Mouse (Mus musculus) midbrain, embryonic 12.5 days (tissue): ENCODE measurements around the gene Gart. TPM values are rescaled to one million over a fixed set of nuclear protein-coding genes. Genes with fewer than 3 reads are reported as not detected.

ENCODE experiments used
- ATAC-seq: fragments of 200-750 bp; cut with Nextera tagmentation; 2 replicates; pipeline ENCODE4 v1.8.0; 2017; ENCODE audit warnings: low read depth, moderate TSS enrichment, moderate library complexity; ENCODE audit not compliant: low FRiP score
- H3K27ac ChIP-seq: fragments of 300-500 bp; sonication (generic); replicated peaks from 2 replicates; pipeline ENCODE4 v1.5.1; 2016; ENCODE audit warnings: mild to moderate bottlenecking
- H3K27me3 ChIP-seq: fragments of 300-500 bp; sonication (generic); 2 replicates; pipeline ENCODE4 v1.6.1; 2016; ENCODE audit warnings: mild to moderate bottlenecking
- H3K36me3 ChIP-seq: fragments of 300-500 bp; sonication (generic); 2 replicates; pipeline ENCODE4 v1.6.1; 2016
- H3K4me1 ChIP-seq: fragments of 300-500 bp; sonication (generic); 2 replicates; pipeline ENCODE4 v1.6.1; 2016
- H3K4me2 ChIP-seq: fragments of 300-500 bp; sonication (generic); replicated peaks from 2 replicates; pipeline ENCODE4 v1.6.1; 2016; ENCODE audit warnings: mild to moderate bottlenecking, moderate library complexity
- H3K4me3 ChIP-seq: fragments of 300-500 bp; sonication (generic); 2 replicates; pipeline ENCODE4 v1.5.1; 2016; ENCODE audit warnings: mild to moderate bottlenecking
- H3K9ac ChIP-seq: fragments of 300-500 bp; sonication (generic); replicated peaks from 2 replicates; pipeline ENCODE4 v1.6.1; 2016; ENCODE audit warnings: mild to moderate bottlenecking, moderate library complexity
- H3K9me3 ChIP-seq: fragments of 300-500 bp; sonication (generic); 2 replicates; pipeline ENCODE4 v1.6.1; 2016; ENCODE audit warnings: mild to moderate bottlenecking
- WGBS: fragments of 180-500 bp; shearing (Covaris S2); methylation state at CpG from one replicate; pipeline ENCODE4 v1.1.7; 2016; 5-methylcytosine and 5-hydroxymethylcytosine counted together
- polyA plus RNA-seq: library from polyadenylated mRNA; unstranded; fragments of >200 nt; fragmentation: Nextera tagmentation; extraction: Ambion mirVana; gene quantifications from 2 replicates; pipeline ENCODE4 v1.2.1, GENCODE M21; 2016

Gene Gart
- polyA plus RNA-seq, 1 experiment from 2014 or later = 100 TPM

DNA sequence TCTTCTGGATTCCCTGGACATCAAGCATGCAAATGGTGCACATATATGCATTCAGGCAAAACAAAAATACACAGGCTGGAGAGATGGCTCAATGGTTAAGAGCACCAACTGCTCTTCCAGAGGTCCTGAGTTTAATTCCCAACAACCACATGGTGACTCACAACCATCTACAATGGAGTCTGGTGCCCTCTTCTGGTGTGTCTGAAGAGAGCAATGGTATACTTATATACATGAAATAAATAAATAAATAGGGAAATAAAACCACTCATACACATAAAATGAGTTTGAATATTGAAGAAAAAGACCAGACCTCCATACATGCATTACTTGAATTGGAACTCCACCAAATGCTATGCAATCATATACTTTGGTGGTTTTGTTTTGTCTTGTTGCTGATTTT, 47.5 kb downstream of the Gart start:
- Histone ChIP-seq H3K4me2 (no peak overlapping the region), H3K27ac (no peak overlapping the region), H3K9ac (no peak overlapping the region), H3K36me3 (no peaks in the 10 kb centered on the region), H3K4me1 (peaks cover 13% of the 10 kb centered on the region), H3K27me3 (peaks cover 12% of the 10 kb centered on the region), H3K9me3 (no peaks in the 10 kb centered on the region), H3K4me3 (no peak overlapping the region)
- ATAC-seq = no peak

GRCm38 (mm10) chr16:91597672-91598010, 49.1 kb downstream of the Gart start, which contains the start of gene Tmem50b:
TSS of gene Tmem50b (minus strand) at chr16:91597800.
- Histone ChIP-seq H3K27me3 (peaks cover 12% of the 10 kb centered on the region), H3K9ac (peak within 1 kb of the TSS; percentile 82), H3K4me3 (peak within 1 kb of the TSS; percentile 84), H3K36me3 (no peaks in the 10 kb centered on the region), H3K4me1 (peaks cover 13% of the 10 kb centered on the region), H3K27ac (peak within 1 kb of the TSS; percentile 58), H3K9me3 (no peaks in the 10 kb centered on the region), H3K4me2 (peak within 1 kb of the TSS; percentile 87)
- WGBS = under 1% methylated on average over 29 of the region's 34 CpGs
- ATAC-seq = peak; percentile 99

DNA sequence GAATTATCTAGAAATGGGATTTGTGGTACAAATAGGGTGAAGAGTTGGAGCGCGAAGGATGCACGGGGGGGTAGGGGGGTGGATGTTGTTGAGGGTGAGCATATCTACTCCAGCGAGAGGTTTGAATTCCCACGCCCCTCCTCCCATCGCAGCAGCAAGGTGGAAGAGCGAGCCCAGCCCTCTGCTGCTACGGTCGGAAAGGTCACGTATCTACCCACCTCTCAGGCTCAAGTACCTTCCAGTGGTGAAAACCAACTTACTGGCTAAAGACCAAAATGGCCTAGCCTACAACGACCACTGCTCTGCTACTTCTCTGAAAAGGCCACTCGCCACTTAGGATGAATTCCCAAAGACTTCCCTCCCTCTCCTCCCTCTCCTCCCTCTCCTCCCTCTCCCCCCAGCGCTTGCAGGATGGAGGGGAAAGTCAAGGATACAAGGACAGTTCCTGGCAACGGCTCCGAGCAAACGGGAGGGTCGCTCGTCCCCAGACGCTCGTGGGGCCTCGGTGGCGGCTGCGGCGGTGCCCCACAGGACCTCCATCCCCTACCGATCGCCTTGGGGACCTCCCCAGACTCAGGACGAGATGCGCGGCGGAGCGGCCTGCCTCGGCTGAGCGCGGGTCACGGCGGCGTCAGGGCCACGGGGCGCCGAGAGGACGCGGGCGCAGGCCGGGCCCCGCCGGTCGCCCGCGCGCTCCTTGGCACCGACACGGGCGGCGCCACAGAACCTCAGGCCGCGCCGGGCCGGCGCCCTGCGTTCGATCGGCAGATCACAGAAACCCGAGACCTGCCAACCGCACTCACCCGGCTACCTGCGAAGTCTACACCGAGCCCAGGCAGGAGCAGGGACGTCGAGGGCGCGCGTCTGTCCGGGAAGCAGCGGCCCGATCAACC, 49.7 kb downstream of the Gart start:
- Histone ChIP-seq H3K4me3 (peak overlapping the region; percentile 84), H3K4me2 (peak overlapping the region; percentile 87), H3K36me3 (no peaks in the 10 kb centered on the region), H3K4me1 (peaks cover 13% of the 10 kb centered on the region), H3K9ac (peak overlapping the region; percentile 82), H3K27ac (peak overlapping the region; percentile 58), H3K27me3 (peaks cover 11% of the 10 kb centered on the region), H3K9me3 (no peaks in the 10 kb centered on the region)
- no peak for ATAC-seq
- under 1% methylated on average over 69 of the region's 75 CpGs for WGBS

DNA sequence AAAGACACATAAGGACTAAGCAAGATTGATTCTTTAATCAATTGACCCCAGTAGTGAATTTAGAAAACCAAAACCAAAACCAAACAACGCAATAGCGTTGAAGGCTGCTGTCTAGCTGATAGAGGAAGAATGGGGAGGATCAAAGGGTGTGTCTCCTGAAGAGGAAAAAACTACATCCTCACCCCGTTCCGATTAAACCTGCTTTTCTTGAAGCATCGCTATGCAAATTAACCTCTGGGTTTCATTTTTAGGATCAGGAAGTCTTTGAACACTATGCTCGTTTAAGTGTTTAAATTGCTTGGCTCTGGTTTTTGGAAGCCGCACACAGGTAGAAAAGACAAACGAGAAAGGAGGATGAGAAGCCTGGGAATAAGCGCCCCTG, 50.4 kb downstream of the Gart start:
- H3K27ac ChIP-seq = no peak overlapping the region
- peak overlapping the region; percentile 84 for H3K4me3 ChIP-seq
- H3K4me2 ChIP-seq = peak overlapping the region; percentile 87
- no peaks in the 10 kb centered on the region for H3K9me3 ChIP-seq
- ATAC-seq = no peak
- peaks cover 13% of the 10 kb centered on the region for H3K4me1 ChIP-seq
- H3K9ac ChIP-seq = peak overlapping the region; percentile 82; the same call in 1 of the 2 replicates
- 19% methylated on average over 9 of the region's 9 CpGs for WGBS
- peaks cover 9% of the 10 kb centered on the region for H3K27me3 ChIP-seq
- H3K36me3 ChIP-seq = no peaks in the 10 kb centered on the region

GRCm38 (mm10) chr16:91595076-91595475, 51.7 kb downstream of the Gart start:
- ATAC-seq = no peak

DNA sequence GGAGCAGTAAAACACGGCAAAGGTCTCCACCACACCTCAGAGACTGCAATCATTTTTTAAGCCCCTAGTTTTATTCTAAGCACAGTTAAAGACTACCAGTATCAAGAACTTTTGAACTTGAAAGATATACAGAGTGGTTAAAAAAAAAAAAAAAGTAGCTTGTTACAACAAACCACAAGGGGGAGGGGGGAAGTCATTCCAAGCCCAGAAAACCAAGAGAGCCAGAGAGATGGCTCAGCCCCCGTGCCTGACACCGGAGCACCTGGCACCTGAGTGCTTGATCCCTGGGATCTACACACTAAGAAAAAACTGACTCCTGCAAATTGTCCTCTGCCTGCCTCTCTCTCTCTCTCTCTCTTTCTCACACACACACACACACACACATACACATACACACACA, 53.5 kb downstream of the Gart start:
- no peak overlapping the region for H3K4me3 ChIP-seq
- peaks cover 13% of the 10 kb centered on the region for H3K4me1 ChIP-seq
- H3K27ac ChIP-seq = no peak overlapping the region
- 87% methylated on average over 3 of the region's 3 CpGs for WGBS
- H3K9me3 ChIP-seq = no peaks in the 10 kb centered on the region
- no peaks in the 10 kb centered on the region for H3K36me3 ChIP-seq
- no peaks in the 10 kb centered on the region for H3K27me3 ChIP-seq
- no peak overlapping the region for H3K4me2 ChIP-seq
- no peak for ATAC-seq
- H3K9ac ChIP-seq = no peak overlapping the region

More at GRCm38 (mm10) chr16:91595076-91595475, 51.7 kb downstream of the Gart start:
- WGBS = 89% methylated on average over 6 of the region's 6 CpGs
- peaks cover 13% of the 10 kb centered on the region for H3K4me1 ChIP-seq
- peaks cover 9% of the 10 kb centered on the region for H3K27me3 ChIP-seq
- no peaks in the 10 kb centered on the region for H3K36me3 ChIP-seq
- H3K4me3 ChIP-seq = no peak overlapping the region
- H3K4me2 ChIP-seq = no peak overlapping the region
- no peaks in the 10 kb centered on the region for H3K9me3 ChIP-seq
- no peak overlapping the region for H3K27ac ChIP-seq
- no peak overlapping the region for H3K9ac ChIP-seq

GRCm38 (mm10) chr16:91592162-91592561, 54.6 kb downstream of the Gart start:
- 76% methylated on average over 8 of the region's 8 CpGs for WGBS
- Histone ChIP-seq H3K9me3 (no peaks in the 10 kb centered on the region), H3K36me3 (no peaks in the 10 kb centered on the region), H3K4me1 (peaks cover 10% of the 10 kb centered on the region), H3K27me3 (no peaks in the 10 kb centered on the region), H3K27ac (no peak overlapping the region), H3K4me2 (no peak overlapping the region), H3K4me3 (no peak overlapping the region), H3K9ac (no peak overlapping the region)
- no peak for ATAC-seq

GRCm38 (mm10) chr16:91588703-91589102, 58.0 kb downstream of the Gart start:
- no peak for ATAC-seq
- 90% methylated on average over 3 of the region's 3 CpGs for WGBS
- H3K27me3 ChIP-seq = no peaks in the 10 kb centered on the region

GRCm38 (mm10) chr16:91587730-91588453, 58.9 kb downstream of the Gart start:
- WGBS = 64% methylated on average over 6 of the region's 6 CpGs
- no peak for ATAC-seq

More at GRCm38 (mm10) chr16:91588703-91589102, 58.0 kb downstream of the Gart start:
- H3K4me1 ChIP-seq = no peaks in the 10 kb centered on the region
- H3K4me2 ChIP-seq = no peak overlapping the region
- H3K4me3 ChIP-seq = no peak overlapping the region
- H3K36me3 ChIP-seq = peaks cover 17% of the 10 kb centered on the region; the same call in 1 of the 2 replicates
- H3K9me3 ChIP-seq = no peaks in the 10 kb centered on the region
- H3K9ac ChIP-seq = no peak overlapping the region
- no peak overlapping the region for H3K27ac ChIP-seq

GRCm38 (mm10) chr16:91586244-91586643, 60.5 kb downstream of the Gart start:
- H3K4me1 ChIP-seq = no peaks in the 10 kb centered on the region
- no peak overlapping the region for H3K9ac ChIP-seq
- no peak for ATAC-seq
- H3K27me3 ChIP-seq = no peaks in the 10 kb centered on the region
- 94% methylated on average over 6 of the region's 6 CpGs for WGBS
- H3K4me2 ChIP-seq = no peak overlapping the region
- no peak overlapping the region for H3K4me3 ChIP-seq
- peaks cover 25% of the 10 kb centered on the region for H3K36me3 ChIP-seq
- no peaks in the 10 kb centered on the region for H3K9me3 ChIP-seq
- H3K27ac ChIP-seq = no peak overlapping the region

More at GRCm38 (mm10) chr16:91587730-91588453, 58.9 kb downstream of the Gart start:
- Histone ChIP-seq H3K4me1 (no peaks in the 10 kb centered on the region), H3K4me3 (no peak overlapping the region), H3K9me3 (no peaks in the 10 kb centered on the region), H3K27me3 (no peaks in the 10 kb centered on the region), H3K36me3 (peaks cover 19% of the 10 kb centered on the region; the same call in 1 of the 2 replicates), H3K9ac (no peak overlapping the region), H3K4me2 (no peak overlapping the region), H3K27ac (no peak overlapping the region)

DNA sequence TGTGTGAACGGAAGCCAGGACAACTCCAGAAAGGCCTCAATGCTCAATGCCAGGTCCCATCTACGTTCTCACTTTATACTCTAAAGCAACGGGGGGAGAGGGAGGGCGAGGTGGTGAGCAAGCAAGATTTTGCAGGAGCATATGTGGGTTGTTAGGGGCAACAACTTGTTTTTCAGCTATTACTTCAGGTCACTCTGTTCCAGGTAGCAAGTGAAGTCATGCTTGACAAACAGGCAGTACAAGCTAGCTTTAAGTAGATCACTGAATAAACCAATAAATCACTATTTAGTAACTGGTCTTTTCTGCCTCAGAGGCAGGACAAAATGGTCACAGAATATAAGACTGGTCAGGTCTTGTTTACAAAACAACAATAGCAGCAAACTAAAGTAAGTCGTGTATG, 61.1 kb downstream of the Gart start:
- H3K9ac ChIP-seq = no peak overlapping the region
- WGBS = 93% methylated on average over 5 of the region's 5 CpGs
- H3K27ac ChIP-seq = no peak overlapping the region
- H3K4me3 ChIP-seq = no peak overlapping the region
- no peak for ATAC-seq
- no peak overlapping the region for H3K4me2 ChIP-seq
- no peaks in the 10 kb centered on the region for H3K9me3 ChIP-seq
- peaks cover 29% of the 10 kb centered on the region for H3K36me3 ChIP-seq
- H3K4me1 ChIP-seq = no peaks in the 10 kb centered on the region
- H3K27me3 ChIP-seq = no peaks in the 10 kb centered on the region

- H3K36me3 ChIP-seq = peaks cover 36% of the 10 kb centered on the region
- no peaks in the 10 kb centered on the region for H3K9me3 ChIP-seq
- no peak for ATAC-seq
- H3K9ac ChIP-seq = no peak overlapping the region
- 72% methylated on average over 2 of the region's 2 CpGs for WGBS
- H3K4me1 ChIP-seq = no peaks in the 10 kb centered on the region
- H3K27me3 ChIP-seq = no peaks in the 10 kb centered on the region
- no peak overlapping the region for H3K4me3 ChIP-seq
- H3K27ac ChIP-seq = no peak overlapping the region
- no peak overlapping the region for H3K4me2 ChIP-seq
Observed at GRCm38 (mm10) chr16:91582307-91582706, 64.4 kb downstream of the Gart start.
